Mouse (Mus musculus): ENCODE measurements around the gene Gins3. TPM values are rescaled to one million over a fixed set of nuclear protein-coding genes. Genes with fewer than 3 reads are reported as not detected.

The Gins3 gene
- polyA plus RNA-seq, 1 experiment from 2014 or later, result 8.1 TPM

DNA sequence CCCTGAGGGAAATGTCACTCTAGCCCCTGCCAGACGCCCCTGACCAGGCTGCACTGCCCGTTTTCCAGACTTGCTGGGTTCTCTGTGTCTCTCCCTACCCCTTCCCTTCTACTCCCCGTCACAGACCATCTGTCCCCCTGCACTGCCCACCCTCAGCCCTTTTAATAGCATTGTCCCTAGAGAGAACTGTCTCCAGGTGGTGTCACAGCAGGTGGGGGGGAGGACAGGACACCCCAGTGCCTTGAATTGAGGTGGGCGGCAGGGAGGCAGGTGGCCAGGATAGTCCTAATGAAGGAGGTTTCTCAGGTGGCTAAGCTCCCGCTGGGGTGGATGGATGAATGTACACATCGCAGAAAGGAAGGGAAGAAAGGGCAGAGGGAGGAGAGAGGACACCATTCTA lies 61.4 kb downstream of the Gins3 start:
- Histone ChIP-seq H3K27ac (replicated peaks; ENCODE audit: low read depth, low read length) (no peak overlapping the region), H3K4me3 (replicated peaks; ENCODE audit: low read depth, low read length) (no peak overlapping the region), H3K27me3 (ENCODE audit: control insufficient read depth, insufficient read depth, low read length) (no peaks in the 10 kb centered on the region; the same call in none of the 2 replicates), H3K4me1 (ENCODE audit: control insufficient read depth, insufficient read depth, low read length) (peaks cover 13% of the 10 kb centered on the region), H3K4me2 (ENCODE audit: low read length) (no peak overlapping the region), H3K36me3 (ENCODE audit: control insufficient read depth, insufficient read depth, low read length) (no peaks in the 10 kb centered on the region), H3K9me3 (ENCODE audit: control insufficient read depth, low read length) (no peaks in the 10 kb centered on the region), H3K9ac (replicated peaks; ENCODE audit: low read length) (peak overlapping the region; percentile 13; the same call in 1 of the 2 replicates)
- WGBS, result 6% methylated on average over 6 of the region's 6 CpGs
- DNase-seq (no peak), ATAC-seq (ENCODE audit: low FRiP score, low TSS enrichment) (no peak)

Other genes with a start within 250 kb of the Gins3 start
- 133 TPM in 2 replicates for gene Cfap20, start 198.6 kb upstream of the Gins3 start, polyA plus RNA-seq (2014; fragmentation: Nextera tagmentation; extraction: Ambion mirVana)
- gene Csnk2a2, start 143.4 kb upstream of the Gins3 start, polyA plus RNA-seq (2014; fragmentation: Nextera tagmentation; extraction: Ambion mirVana), result 18.8 and 19.1 TPM in 2 replicates
- gene Ccdc113, start 99.4 kb upstream of the Gins3 start, polyA plus RNA-seq (2014; fragmentation: Nextera tagmentation; extraction: Ambion mirVana), result 0.66 and 0.78 TPM in 2 replicates
- gene Prss54, start 57.1 kb upstream of the Gins3 start, polyA plus RNA-seq (2014; fragmentation: Nextera tagmentation; extraction: Ambion mirVana), result not detected in 2 replicates
- gene Ndrg4, start 43.5 kb downstream of the Gins3 start, polyA plus RNA-seq (2014; fragmentation: Nextera tagmentation; extraction: Ambion mirVana), result 276 and 287 TPM in 2 replicates
- 28.3 and 32.8 TPM in 2 replicates for gene Setd6, start 82.4 kb downstream of the Gins3 start, polyA plus RNA-seq (2014; fragmentation: Nextera tagmentation; extraction: Ambion mirVana)
- 50.8 and 76.9 TPM in 2 replicates for gene Cnot1, start 174.0 kb downstream of the Gins3 start, polyA plus RNA-seq (2014; fragmentation: Nextera tagmentation; extraction: Ambion mirVana)
- 225 and 233 TPM in 2 replicates for gene Sap18b, start 191.9 kb downstream of the Gins3 start, polyA plus RNA-seq (2014; fragmentation: Nextera tagmentation; extraction: Ambion mirVana)
- 27.0 and 27.5 TPM in 2 replicates for gene Slc38a7, start 220.1 kb downstream of the Gins3 start, polyA plus RNA-seq (2014; fragmentation: Nextera tagmentation; extraction: Ambion mirVana)